Mouse (Mus musculus): ENCODE results near the gene Gm11985. TPM values are rescaled to one million over a fixed set of nuclear protein-coding genes. Genes with fewer than 3 reads are reported as not detected.
"Not testable (repeated sequence)": the region's sequence is repeated elsewhere in the genome, so short reads cannot be mapped to it uniquely, and the experiment has no call there.

Gm11985 gene
- polyA plus RNA-seq, 1 experiment from 2014 or later = not detected

- H3K4me2 ChIP-seq (ENCODE audit: low read length) = no peak overlapping the region
- H3K27me3 ChIP-seq (replicated peaks; ENCODE audit: control insufficient read depth, insufficient read depth, low read length) = no peaks in the 10 kb centered on the region
- H3K9ac ChIP-seq (ENCODE audit: low read depth, low read length) = no peak overlapping the region
- no peaks in the 10 kb centered on the region for H3K4me1 ChIP-seq (ENCODE audit: control insufficient read depth, insufficient read depth, low read depth, low read length)
- H3K27ac ChIP-seq (ENCODE audit: low read depth, low read length) = no peak overlapping the region
- no peak overlapping the region for H3K4me3 ChIP-seq (ENCODE audit: low read length)
- H3K9me3 ChIP-seq (ENCODE audit: control insufficient read depth, low read length) = no peaks in the 10 kb centered on the region
- no peak for ATAC-seq
- no peaks in the 10 kb centered on the region for H3K36me3 ChIP-seq (ENCODE audit: control insufficient read depth, insufficient read depth, low read length)
- WGBS = 86% methylated on average over 7 of the region's 7 CpGs
These were observed 38.6 kb upstream of the Gm11985 start for GRCm38 (mm10) chr11:7226810-7227550.

GRCm38 (mm10) chr11:7226200-7226599 is 37.8 kb upstream of the Gm11985 start:
- peak; percentile 72; the same call in 1 of the 2 replicates for ATAC-seq
- Histone ChIP-seq H3K4me1 (ENCODE audit: control insufficient read depth, insufficient read depth, low read depth, low read length) (no peaks in the 10 kb centered on the region), H3K9ac (ENCODE audit: low read depth, low read length) (no peak overlapping the region), H3K27me3 (replicated peaks; ENCODE audit: control insufficient read depth, insufficient read depth, low read length) (no peaks in the 10 kb centered on the region), H3K4me2 (ENCODE audit: low read length) (no peak overlapping the region), H3K27ac (ENCODE audit: low read depth, low read length) (no peak overlapping the region), H3K4me3 (ENCODE audit: low read length) (no peak overlapping the region), H3K36me3 (ENCODE audit: control insufficient read depth, insufficient read depth, low read length) (no peaks in the 10 kb centered on the region), H3K9me3 (ENCODE audit: control insufficient read depth, low read length) (no peaks in the 10 kb centered on the region)
- 76% methylated on average over 2 of the region's 2 CpGs for WGBS

- not testable (repeated sequence) for H3K4me3 ChIP-seq (ENCODE audit: low read length); H3K9ac ChIP-seq (ENCODE audit: low read depth, low read length); H3K9me3 ChIP-seq (ENCODE audit: control insufficient read depth, low read length); H3K4me2 ChIP-seq (ENCODE audit: low read length); H3K27ac ChIP-seq (ENCODE audit: low read depth, low read length); H3K27me3 ChIP-seq (replicated peaks; ENCODE audit: control insufficient read depth, insufficient read depth, low read length); H3K4me1 ChIP-seq (ENCODE audit: control insufficient read depth, insufficient read depth, low read depth, low read length); ATAC-seq; H3K36me3 ChIP-seq (ENCODE audit: control insufficient read depth, insufficient read depth, low read length)
- WGBS = 77% methylated on average over 8 of the region's 8 CpGs
These were observed 33.5 kb upstream of the Gm11985 start for GRCm38 (mm10) chr11:7221826-7222225.

- H3K4me2 ChIP-seq (ENCODE audit: low read length) = no peak overlapping the region
- H3K4me1 ChIP-seq (ENCODE audit: control insufficient read depth, insufficient read depth, low read depth, low read length) = peaks cover 23% of the 10 kb centered on the region
- H3K27me3 ChIP-seq (replicated peaks; ENCODE audit: control insufficient read depth, insufficient read depth, low read length) = no peaks in the 10 kb centered on the region
- no peaks in the 10 kb centered on the region for H3K36me3 ChIP-seq (ENCODE audit: control insufficient read depth, insufficient read depth, low read length)
- no peaks in the 10 kb centered on the region for H3K9me3 ChIP-seq (ENCODE audit: control insufficient read depth, low read length)
- no peak overlapping the region for H3K27ac ChIP-seq (ENCODE audit: low read depth, low read length)
- H3K9ac ChIP-seq (ENCODE audit: low read depth, low read length) = no peak overlapping the region
- no peak for ATAC-seq
- no peak overlapping the region for H3K4me3 ChIP-seq (ENCODE audit: low read length)
- WGBS = 10% methylated on average over 8 of the region's 8 CpGs
These were observed 27.3 kb upstream of the Gm11985 start for GRCm38 (mm10) chr11:7215703-7216102.

GRCm38 (mm10) chr11:7214761-7215160 is 26.4 kb upstream of the Gm11985 start:
- no peak overlapping the region for H3K9ac ChIP-seq (ENCODE audit: low read depth, low read length)
- no peaks in the 10 kb centered on the region for H3K9me3 ChIP-seq (ENCODE audit: control insufficient read depth, low read length)
- H3K27ac ChIP-seq (ENCODE audit: low read depth, low read length) = no peak overlapping the region
- H3K4me3 ChIP-seq (ENCODE audit: low read length) = peak overlapping the region; percentile 67
- peaks cover 23% of the 10 kb centered on the region for H3K4me1 ChIP-seq (ENCODE audit: control insufficient read depth, insufficient read depth, low read depth, low read length)
- peak overlapping the region; percentile 80 for H3K4me2 ChIP-seq (ENCODE audit: low read length)
- 8% methylated on average over 14 of the region's 14 CpGs for WGBS
- no peaks in the 10 kb centered on the region for H3K27me3 ChIP-seq (replicated peaks; ENCODE audit: control insufficient read depth, insufficient read depth, low read length)
- ATAC-seq = no peak
- no peaks in the 10 kb centered on the region for H3K36me3 ChIP-seq (ENCODE audit: control insufficient read depth, insufficient read depth, low read length)

GRCm38 (mm10) chr11:7214342-7214660 is 25.9 kb upstream of the Gm11985 start:
- H3K4me2 ChIP-seq (ENCODE audit: low read length) = peak overlapping the region; percentile 80
- H3K27ac ChIP-seq (ENCODE audit: low read depth, low read length) = peak overlapping the region; percentile 93; the same call in 1 of the 2 replicates
- H3K4me1 ChIP-seq (ENCODE audit: control insufficient read depth, insufficient read depth, low read depth, low read length) = peaks cover 23% of the 10 kb centered on the region
- H3K9me3 ChIP-seq (ENCODE audit: control insufficient read depth, low read length) = no peaks in the 10 kb centered on the region
- peak overlapping the region; percentile 89 for H3K9ac ChIP-seq (ENCODE audit: low read depth, low read length)
- H3K36me3 ChIP-seq (ENCODE audit: control insufficient read depth, insufficient read depth, low read length) = no peaks in the 10 kb centered on the region
- 1% methylated on average over 12 of the region's 12 CpGs for WGBS
- ATAC-seq = no peak
- no peaks in the 10 kb centered on the region for H3K27me3 ChIP-seq (replicated peaks; ENCODE audit: control insufficient read depth, insufficient read depth, low read length)
- H3K4me3 ChIP-seq (ENCODE audit: low read length) = peak overlapping the region; percentile 67

GRCm38 (mm10) chr11:7213501-7214341 is 25.4 kb upstream of the Gm11985 start, which contains the start of gene Igfbp3:
Igfbp3 (minus strand) TSS chr11:7213923.
- peaks cover 23% of the 10 kb centered on the region for H3K4me1 ChIP-seq (ENCODE audit: control insufficient read depth, insufficient read depth, low read depth, low read length)
- H3K36me3 ChIP-seq (ENCODE audit: control insufficient read depth, insufficient read depth, low read length) = 0 out of 2 replicates have a peak, but pooled peaks cover 5% of the 10 kb centered on the region
- peak within 1 kb of the TSS; percentile 89 for H3K9ac ChIP-seq (ENCODE audit: low read depth, low read length)
- peak; percentile 92 for ATAC-seq
- under 1% methylated on average over 69 of the region's 104 CpGs for WGBS
- no peaks in the 10 kb centered on the region for H3K27me3 ChIP-seq (replicated peaks; ENCODE audit: control insufficient read depth, insufficient read depth, low read length)
- peak within 1 kb of the TSS; percentile 93 for H3K27ac ChIP-seq (ENCODE audit: low read depth, low read length)
- H3K4me3 ChIP-seq (ENCODE audit: low read length) = peak within 1 kb of the TSS; percentile 67
- H3K9me3 ChIP-seq (ENCODE audit: control insufficient read depth, low read length) = no peaks in the 10 kb centered on the region
- peak within 1 kb of the TSS; percentile 80 for H3K4me2 ChIP-seq (ENCODE audit: low read length)

- Histone ChIP-seq H3K27ac (ENCODE audit: low read depth, low read length) (peak overlapping the region; percentile 93; the same call in 1 of the 2 replicates), H3K36me3 (ENCODE audit: control insufficient read depth, insufficient read depth, low read length) (0 out of 2 replicates have a peak, but pooled peaks cover 5% of the 10 kb centered on the region), H3K4me3 (ENCODE audit: low read length) (peak overlapping the region; percentile 67), H3K9ac (ENCODE audit: low read depth, low read length) (peak overlapping the region; percentile 89), H3K9me3 (ENCODE audit: control insufficient read depth, low read length) (no peaks in the 10 kb centered on the region), H3K4me1 (ENCODE audit: control insufficient read depth, insufficient read depth, low read depth, low read length) (peaks cover 23% of the 10 kb centered on the region), H3K27me3 (replicated peaks; ENCODE audit: control insufficient read depth, insufficient read depth, low read length) (no peaks in the 10 kb centered on the region), H3K4me2 (ENCODE audit: low read length) (peak overlapping the region; percentile 80)
- WGBS = 2% methylated on average over 15 of the region's 19 CpGs
- ATAC-seq = no peak
These were observed 24.8 kb upstream of the Gm11985 start for GRCm38 (mm10) chr11:7213161-7213500.

GRCm38 (mm10) chr11:7212126-7212798 is 23.9 kb upstream of the Gm11985 start:
- Histone ChIP-seq H3K9me3 (ENCODE audit: control insufficient read depth, low read length) (no peaks in the 10 kb centered on the region), H3K4me1 (ENCODE audit: control insufficient read depth, insufficient read depth, low read depth, low read length) (peaks cover 23% of the 10 kb centered on the region), H3K27ac (ENCODE audit: low read depth, low read length) (no peak overlapping the region), H3K4me2 (ENCODE audit: low read length) (peak overlapping the region; percentile 80), H3K36me3 (ENCODE audit: control insufficient read depth, insufficient read depth, low read length) (0 out of 2 replicates have a peak, but pooled peaks cover 5% of the 10 kb centered on the region), H3K4me3 (ENCODE audit: low read length) (peak overlapping the region; percentile 67), H3K27me3 (replicated peaks; ENCODE audit: control insufficient read depth, insufficient read depth, low read length) (no peaks in the 10 kb centered on the region), H3K9ac (ENCODE audit: low read depth, low read length) (peak overlapping the region; percentile 89)
- no peak for ATAC-seq
- 15% methylated on average over 17 of the region's 17 CpGs for WGBS
